Mouse (Mus musculus): ENCODE measurements around the gene Skint2.

Gene Skint2

GRCm38 (mm10) chr4:112556894-112557293 is at the start of gene Skint2:
Gene Skint2 (plus strand): TSS chr4:112557194.
- no peak for DNase-seq (ENCODE audit: low spot score)
